14 mouse cellular contexts compared by ENCODE assay signal in the genomic region with DNA sequence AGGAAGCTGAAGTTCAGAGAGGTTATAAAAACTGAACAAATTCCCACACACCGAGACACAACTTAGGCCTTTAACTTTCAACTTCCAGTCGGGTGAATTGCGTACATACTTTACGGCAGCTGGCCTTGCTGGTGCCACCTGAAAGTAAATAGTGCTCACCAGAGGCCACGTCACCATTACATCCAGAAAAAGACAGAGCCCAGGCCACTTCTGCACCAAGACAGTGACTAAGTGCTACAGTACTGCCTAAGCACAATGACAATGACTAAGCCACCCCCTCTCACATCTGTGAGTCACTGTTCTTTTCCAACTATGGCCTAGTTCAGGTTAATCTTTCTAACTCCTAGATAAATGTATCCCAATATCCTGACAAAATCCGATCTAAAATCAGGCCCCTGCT.
DNase-seq lines count a peak whose midpoint lies in the region; ATAC-seq and TF ChIP-seq lines count a peak whose summit lies in the region.
"Had no signal": no experiment of that assay in that cellular context is flagged by ENCODE, and none has a peak within 500 bp of the region (broad histone marks: within the 10 kb centered on the region; RNA-seq: fewer than 3 reads in every experiment).

No protein-coding gene starts in this region.

- H3K4me2 ChIP-seq in lung, embryonic 14.5 days, result no peak overlapping the region
- H3K4me2 ChIP-seq in intestine, embryonic 16.5 days (ENCODE audit: low read depth, low read length), result no peak overlapping the region
- no peak overlapping the region for H3K4me2 ChIP-seq in stomach, embryonic 16.5 days (ENCODE audit: low read depth, low read length)
- H3K4me2 ChIP-seq: liver, embryonic 15.5 days had no signal

- peak overlapping the region; percentile 75 for H3K27ac ChIP-seq in lung, embryonic 14.5 days (ENCODE audit: low read depth)
- 0 out of 2 replicates have a peak overlapping the region, but pooled peaks have one; percentile 40 for H3K27ac ChIP-seq in intestine, embryonic 16.5 days (ENCODE audit: low read length)
- H3K27ac ChIP-seq in stomach, embryonic 16.5 days (ENCODE audit: low read length), result peak overlapping the region; percentile 58
- H3K27ac ChIP-seq: liver, embryonic 15.5 days had no signal

- WGBS in lung, embryonic 14.5 days, result 27% methylated on average over 6 of the region's 6 CpGs
- WGBS in intestine, embryonic 16.5 days, result 41% methylated on average over 6 of the region's 6 CpGs
- 55% methylated on average over 6 of the region's 6 CpGs for WGBS in stomach, embryonic 16.5 days

- no peak for TF ChIP-seq CTCF in lung, embryonic 14.5 days (IDR thresholded peaks at IDR 0.05; ENCODE audit: low read depth)

- peak; percentile 15 for DNase-seq in heart, adult 8-10 months (ENCODE audit: low spot score)
- DNase-seq in heart, adult 9 months (ENCODE audit: low spot score in 2 of 2), result no peak
- no peak for DNase-seq in lung, embryonic 14.5 days
- DNase-seq in lung, postnatal 10 days, result no peak
- no peak for DNase-seq in cerebellum, adult 11 months
- DNase-seq: cerebellum, adult 11-12 months; forebrain, postnatal 0 days; thymus, adult 2 months had no signal

- H3K36me3 ChIP-seq in lung, embryonic 14.5 days (ENCODE audit: insufficient read depth), result no peaks in the 10 kb centered on the region
- no peaks in the 10 kb centered on the region for H3K36me3 ChIP-seq in intestine, embryonic 16.5 days (ENCODE audit: control insufficient read depth, insufficient read depth, low read length)
- no peaks in the 10 kb centered on the region for H3K36me3 ChIP-seq in stomach, embryonic 16.5 days (ENCODE audit: control insufficient read depth, insufficient read depth, low read length)
- H3K36me3 ChIP-seq: liver, embryonic 15.5 days had no signal

- H3K9ac ChIP-seq in lung, embryonic 14.5 days, result no peak overlapping the region
- H3K9ac ChIP-seq in intestine, embryonic 16.5 days (ENCODE audit: low read depth, low read length), result no peak overlapping the region
- no peak overlapping the region for H3K9ac ChIP-seq in stomach, embryonic 16.5 days (ENCODE audit: low read length)
- H3K9ac ChIP-seq: forebrain, postnatal 0 days; liver, embryonic 15.5 days had no signal

- peak; percentile 89 for ATAC-seq in lung, embryonic 14.5 days (ENCODE audit: insufficient read depth)
- ATAC-seq in intestine, embryonic 16.5 days, result peak; percentile 28; the same call in 1 of the 2 replicates
- no peak for ATAC-seq in stomach, embryonic 16.5 days (ENCODE audit: insufficient read depth, low FRiP score)
- ATAC-seq in cerebellum, adult (ENCODE audit: insufficient number of reproducible peaks, low FRiP score, low TSS enrichment), result no peak
- ATAC-seq: forebrain, postnatal 0 days; midbrain, embryonic 16.5 days had no signal

- H3K27me3 ChIP-seq in lung, embryonic 14.5 days (ENCODE audit: insufficient read depth, low read length), result no peaks in the 10 kb centered on the region
- no peaks in the 10 kb centered on the region for H3K27me3 ChIP-seq in intestine, embryonic 16.5 days (replicated peaks; ENCODE audit: control insufficient read depth, insufficient read depth, low read length)
- no peaks in the 10 kb centered on the region for H3K27me3 ChIP-seq in stomach, embryonic 16.5 days (ENCODE audit: control insufficient read depth, insufficient read depth, low read length)
- H3K27me3 ChIP-seq: CH12.LX; liver, embryonic 15.5 days had no signal

- H3K4me3 ChIP-seq in lung, embryonic 14.5 days (ENCODE audit: low read depth, low read length), result no peak overlapping the region
- H3K4me3 ChIP-seq in intestine, embryonic 16.5 days (ENCODE audit: low read length), result no peak overlapping the region
- no peak overlapping the region for H3K4me3 ChIP-seq in stomach, embryonic 16.5 days (replicated peaks; ENCODE audit: low read length)
- H3K4me3 ChIP-seq: liver, embryonic 15.5 days had no signal

- no peaks in the 10 kb centered on the region for H3K9me3 ChIP-seq in lung, embryonic 14.5 days (ENCODE audit: low read depth, low read length)
- H3K9me3 ChIP-seq in intestine, embryonic 16.5 days (ENCODE audit: control insufficient read depth, low read length), result no peaks in the 10 kb centered on the region
- no peaks in the 10 kb centered on the region for H3K9me3 ChIP-seq in stomach, embryonic 16.5 days (replicated peaks; ENCODE audit: control insufficient read depth, low read length)
- H3K9me3 ChIP-seq: liver, embryonic 15.5 days had no signal

- no peaks in the 10 kb centered on the region; the same call in 1 of the 2 replicates for H3K4me1 ChIP-seq in lung, embryonic 14.5 days (ENCODE audit: insufficient read depth)
- 0 out of 2 replicates have a peak, but pooled peaks cover 2% of the 10 kb centered on the region for H3K4me1 ChIP-seq in intestine, embryonic 16.5 days (ENCODE audit: control insufficient read depth, insufficient read depth, low read length)
- H3K4me1 ChIP-seq in stomach, embryonic 16.5 days (ENCODE audit: control insufficient read depth, insufficient read depth, low read length), result no peaks in the 10 kb centered on the region
- H3K4me1 ChIP-seq: liver, embryonic 15.5 days had no signal

Comparison
In these comparisons a context has a peak if more than half of its experiments do, and no peak if none do; other contexts are left out.
1. ATAC-seq: peak in lung, embryonic 14.5 days (single experiment) and intestine, embryonic 16.5 days (single experiment); none in stomach, embryonic 16.5 days (single experiment) and cerebellum, adult (single experiment).
2. Peak in every context shown above with its lines, with median percentiles within 50 percentile points of each other: H3K27ac ChIP-seq.